Mouse (Mus musculus) G1E (cell line): ENCODE measurements around the gene Borcs6.

Experiments used
- CTCF ChIP-seq: IDR thresholded peaks from 2 replicates; pipeline ENCODE4 v1.5.1; 2012; ENCODE audit warnings: low read depth, low read length, inconsistent platforms, mixed read lengths
- GATA1 ChIP-seq: IDR thresholded peaks from 2 replicates; pipeline ENCODE4 v1.6.1; 2012; ENCODE audit warnings: borderline replicate concordance, low read length, inconsistent platforms, mixed read lengths
- GATA2 ChIP-seq: IDR thresholded peaks from 2 replicates; pipeline ENCODE4 v1.6.1; 2012; ENCODE audit warnings: low read depth, low read length, inconsistent platforms, borderline replicate concordance
- TAL1 ChIP-seq: conservative IDR thresholded peaks from 2 replicates; pipeline ENCODE4 v1.6.1; 2012; ENCODE audit warnings: low read depth, low read length, inconsistent platforms, mixed read lengths

DNA sequence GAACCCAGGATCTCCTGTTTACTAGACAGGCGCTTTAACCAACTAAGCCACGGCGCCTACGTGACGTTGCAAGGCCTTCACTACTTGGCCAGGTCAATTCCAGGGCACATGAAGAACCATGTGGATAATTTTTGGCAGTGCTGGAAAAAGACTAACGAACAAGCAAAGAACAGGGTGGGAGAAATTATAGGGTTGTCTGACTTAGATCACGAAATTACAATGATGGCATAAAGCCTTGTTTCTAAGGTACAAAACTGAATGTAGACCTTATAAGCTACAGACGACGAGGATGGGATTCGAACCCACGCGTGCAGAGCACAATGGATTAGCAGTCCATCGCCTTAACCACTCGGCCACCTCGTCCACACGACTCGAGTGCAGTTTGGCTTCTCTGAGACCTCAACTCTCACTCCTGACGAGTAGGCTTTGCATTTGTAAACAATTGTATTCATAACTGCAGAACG is 3.3 kb downstream of the Borcs6 start:
- TF ChIP-seq CTCF (no peak), TAL1 (no peak), GATA1 (no peak), GATA2 (no peak)
